Mouse (Mus musculus) embryonic facial prominence, embryonic 14.5 days (tissue): Measurements from ENCODE around the gene Gemin6. TPM values are rescaled to one million over a fixed set of nuclear protein-coding genes. Genes with fewer than 3 reads are reported as not detected.

ENCODE experiments used
- polyA plus RNA-seq: library from polyadenylated mRNA; unstranded; fragments of >200 nt; fragmentation: Nextera tagmentation; extraction: Ambion mirVana; gene quantifications from 2 replicates; pipeline ENCODE4 v1.2.1, GENCODE M21; 2014

Gene Gemin6
- polyA plus RNA-seq, 1 experiment from 2014 or later = 34.5 TPM

Other genes with a start within 250 kb of the Gemin6 start
- gene Hnrnpll, start 162.1 kb upstream of the Gemin6 start, polyA plus RNA-seq = 55.6 and 61.0 TPM in 2 replicates
- gene Galm, start 97.0 kb upstream of the Gemin6 start, polyA plus RNA-seq = 25.8 and 27.3 TPM in 2 replicates
- 485 and 532 TPM in 2 replicates for gene Srsf7, start 17.1 kb upstream of the Gemin6 start, polyA plus RNA-seq
- gene Ttc39d, start 17.0 kb upstream of the Gemin6 start, polyA plus RNA-seq = 0.18 and 0.19 TPM in 2 replicates
- gene Morn2, start 65.8 kb downstream of the Gemin6 start, polyA plus RNA-seq = 26.7 and 27.9 TPM in 2 replicates
- 19.5 and 20.7 TPM in 2 replicates for gene Dhx57, start 66.0 kb downstream of the Gemin6 start, polyA plus RNA-seq
- 0.88 and 1.7 TPM in 2 replicates for gene Arhgef33, start 83.0 kb downstream of the Gemin6 start, polyA plus RNA-seq
- 0.75 and 1.8 TPM in 2 replicates for gene Gm10190, start 149.1 kb downstream of the Gemin6 start, polyA plus RNA-seq